Mouse (Mus musculus) adrenal gland, adult 18-20 months (tissue): ENCODE measurements around the gene Tspan14. TPM values are rescaled to one million over a fixed set of nuclear protein-coding genes. Genes with fewer than 3 reads are reported as not detected.

ENCODE experiments used
- DNase-seq, 2 experiments: peaks; one replicate each; pipeline ENCODE4 v3.0.0; 2021 to 2022; ENCODE audit warnings: low spot score in 2 of 2
- total RNA-seq, 2 experiments: library from RNA; stranded (reverse); gene quantifications; 1 replicate in 1 of 2; 2 replicates in 1 of 2; pipeline ENCODE4 v1.2.3; 2021

The Tspan14 gene
- total RNA-seq, 2 experiments from 2014 or later: 33.7 to 35.0 TPM

DNA sequence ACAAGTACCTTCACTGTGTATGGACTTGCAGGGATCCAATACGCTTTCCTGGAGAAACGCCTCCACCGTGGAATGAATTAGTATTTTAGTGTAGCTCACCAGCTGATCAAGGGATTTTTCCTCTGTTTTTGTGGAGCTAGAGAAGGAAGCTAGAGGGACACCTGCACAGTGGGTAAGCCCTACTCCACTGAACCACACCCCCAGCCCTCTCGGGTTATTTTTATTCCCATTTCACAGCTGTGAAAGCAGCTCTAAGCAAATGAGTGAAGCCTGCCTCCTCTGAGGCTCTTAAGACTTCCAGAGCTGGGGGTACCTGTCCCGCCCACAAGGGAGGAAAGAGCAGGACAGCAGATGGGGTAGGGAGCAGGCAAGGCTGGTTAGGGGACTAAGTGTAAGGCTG, 13.2 kb downstream of the Tspan14 start:
- DNase-seq: no peak

DNA sequence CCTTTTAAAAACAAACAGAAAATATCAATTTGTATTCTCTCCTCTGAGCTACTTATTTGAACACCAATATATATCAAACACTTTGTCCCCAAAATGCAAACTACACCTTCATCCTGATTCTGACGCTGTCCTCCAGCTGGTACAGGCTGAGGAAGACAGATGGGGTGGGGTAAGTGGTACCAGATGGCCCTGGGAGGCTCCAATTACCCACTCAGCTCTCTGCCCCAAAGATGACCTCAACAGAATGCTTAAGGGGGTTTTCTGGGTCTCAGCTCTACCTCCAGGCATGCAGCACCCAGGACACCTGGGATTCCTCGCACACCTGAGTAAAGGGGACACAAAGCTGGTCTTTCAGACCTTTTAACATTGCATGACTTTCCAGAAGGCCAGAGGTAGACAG, 13.9 kb downstream of the Tspan14 start:
- no peak for DNase-seq

DNA sequence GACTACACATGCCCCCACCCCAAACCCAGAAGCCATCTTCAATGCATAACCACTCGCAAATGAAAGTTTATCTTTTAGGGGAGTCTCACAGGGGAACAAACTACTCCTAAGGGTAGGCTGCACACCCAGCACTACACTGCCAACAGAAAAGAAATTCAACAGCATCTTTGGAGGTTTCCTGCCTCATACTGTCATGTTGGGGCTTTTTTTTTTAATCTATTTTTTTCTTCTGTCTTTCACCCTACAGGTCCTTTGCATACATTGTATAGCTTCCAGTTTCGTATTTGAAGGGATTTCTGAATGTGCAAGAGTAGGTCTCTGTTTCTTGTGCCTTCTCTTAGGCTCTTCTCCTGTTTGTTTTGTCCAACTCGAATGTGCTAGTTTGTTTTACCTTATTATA, 14.3 kb downstream of the Tspan14 start:
- DNase-seq: no peak

DNA sequence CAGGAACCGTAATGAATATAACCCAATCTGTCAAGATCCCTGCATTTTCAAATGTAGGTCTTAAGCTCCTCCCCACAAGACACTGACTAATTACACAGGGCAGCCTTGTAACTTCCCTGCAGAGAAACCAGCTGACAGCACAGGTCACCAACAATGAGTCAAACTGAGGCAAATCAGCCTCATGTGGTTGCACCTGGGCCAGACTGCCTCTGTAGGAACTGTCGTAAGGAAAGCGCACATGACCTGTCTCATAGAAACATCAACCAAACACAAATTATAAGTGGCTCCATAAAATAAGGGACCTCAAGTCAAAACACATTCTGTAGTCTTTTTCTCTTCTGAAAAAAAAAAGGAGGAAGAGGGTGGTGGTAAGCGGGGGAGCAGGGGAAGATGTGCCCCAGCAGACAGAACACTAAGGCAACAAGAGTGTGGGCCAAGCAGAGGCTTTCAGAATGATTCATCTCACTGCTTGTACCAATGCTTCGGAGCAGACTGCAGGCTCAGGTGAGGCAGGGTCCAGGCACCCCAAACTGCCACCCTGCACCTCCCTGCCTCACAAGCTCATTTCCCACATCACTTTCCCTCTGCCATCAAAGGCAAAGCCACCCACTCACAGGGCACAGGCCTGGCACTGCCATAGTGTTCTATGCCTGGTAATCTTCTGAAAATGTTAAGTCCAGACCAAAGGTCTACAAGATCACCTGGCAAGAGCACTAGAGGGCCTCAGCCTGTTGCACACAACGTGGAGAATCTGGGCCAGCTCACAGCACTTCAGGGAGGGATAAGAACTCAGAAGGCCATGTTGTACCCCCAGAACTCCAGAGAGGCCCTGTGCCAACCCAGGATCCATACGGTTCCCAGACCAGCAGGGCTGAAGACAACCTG, 16.6 kb downstream of the Tspan14 start:
- DNase-seq: no peak

DNA sequence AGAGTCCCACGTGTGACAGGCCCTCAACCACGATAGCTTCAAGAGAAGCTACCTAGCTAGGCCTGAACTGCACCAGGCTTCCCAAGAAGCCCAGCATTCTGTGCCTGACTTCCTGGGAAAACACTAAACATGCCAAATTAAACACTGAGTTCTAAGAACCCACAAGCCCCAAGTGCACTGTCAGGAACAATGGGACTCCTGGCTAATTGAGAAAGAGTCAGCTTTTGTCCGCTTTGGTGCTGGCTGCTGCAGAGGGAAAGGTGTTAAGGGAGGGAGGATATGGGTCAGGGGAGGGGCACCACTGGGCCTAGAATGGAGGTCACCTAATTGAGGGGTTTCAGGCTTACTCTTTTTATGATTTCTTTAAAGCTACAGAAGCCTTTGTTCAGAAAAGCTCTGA, 17.6 kb downstream of the Tspan14 start:
- DNase-seq: no peak

DNA sequence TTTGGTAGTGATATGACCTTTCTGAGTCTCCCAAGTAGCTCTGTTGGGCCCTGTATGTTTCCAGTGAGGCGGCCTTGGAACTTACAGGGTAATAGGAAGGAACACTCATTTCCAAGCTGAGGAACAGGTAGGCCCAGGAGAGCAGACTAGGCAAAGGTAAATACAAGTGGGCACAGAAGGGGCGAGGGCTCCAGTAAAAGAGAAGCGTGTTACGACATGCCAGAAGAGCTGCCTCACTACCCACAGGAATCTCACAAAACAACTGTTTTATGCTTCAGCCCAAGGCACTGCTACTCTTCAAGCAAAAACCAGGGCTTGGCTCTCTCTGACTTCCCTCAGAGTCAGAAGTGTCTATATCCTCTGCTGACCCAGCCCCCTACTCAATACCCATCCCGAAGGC, 18.1 kb downstream of the Tspan14 start:
- DNase-seq: no peak

DNA sequence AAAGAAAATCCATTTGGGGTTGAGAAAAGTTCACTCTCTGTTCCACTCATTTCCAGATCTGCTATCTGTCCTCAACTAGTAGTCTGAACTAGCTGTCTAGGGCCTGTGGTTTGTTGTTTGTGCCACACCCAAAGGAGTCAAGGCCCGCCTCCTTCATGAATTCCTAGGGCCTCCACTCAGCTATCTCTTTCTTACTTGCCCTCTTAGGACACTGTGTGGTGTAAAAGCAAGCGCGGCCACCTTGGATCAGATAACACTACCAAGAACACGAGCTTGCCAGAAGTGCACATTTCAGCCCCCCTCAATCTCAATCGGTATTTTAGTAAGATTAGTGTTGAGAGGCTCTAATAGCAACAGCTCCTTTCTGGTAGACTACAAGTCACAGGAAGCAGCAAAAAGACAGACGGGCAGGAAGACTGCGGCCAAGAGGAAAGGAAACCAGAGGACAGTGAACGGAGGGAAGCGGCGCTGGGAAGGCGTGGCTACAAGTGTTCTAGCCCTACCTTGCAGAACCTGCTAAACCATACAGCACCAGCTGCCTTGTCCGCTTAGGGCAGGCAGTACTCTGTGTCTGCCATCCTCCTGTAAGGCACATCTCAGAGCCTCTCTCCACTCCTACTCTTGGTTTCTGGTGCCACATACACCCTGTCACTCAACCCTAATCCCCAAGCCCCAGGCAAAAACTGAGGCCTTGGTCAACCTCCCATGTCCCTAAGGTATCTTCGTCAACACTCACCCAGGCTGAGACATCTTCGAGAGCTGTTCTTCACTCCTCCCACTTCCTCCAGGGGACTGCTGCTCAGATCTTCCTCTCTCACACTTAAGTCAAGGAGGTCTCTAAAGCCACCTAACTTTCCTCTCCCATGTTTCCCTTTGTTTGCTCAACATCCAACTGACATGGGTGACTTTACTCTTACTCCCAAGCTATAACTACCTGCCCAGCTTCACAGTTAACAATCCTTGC, 18.9 kb downstream of the Tspan14 start:
- no peak for DNase-seq

DNA sequence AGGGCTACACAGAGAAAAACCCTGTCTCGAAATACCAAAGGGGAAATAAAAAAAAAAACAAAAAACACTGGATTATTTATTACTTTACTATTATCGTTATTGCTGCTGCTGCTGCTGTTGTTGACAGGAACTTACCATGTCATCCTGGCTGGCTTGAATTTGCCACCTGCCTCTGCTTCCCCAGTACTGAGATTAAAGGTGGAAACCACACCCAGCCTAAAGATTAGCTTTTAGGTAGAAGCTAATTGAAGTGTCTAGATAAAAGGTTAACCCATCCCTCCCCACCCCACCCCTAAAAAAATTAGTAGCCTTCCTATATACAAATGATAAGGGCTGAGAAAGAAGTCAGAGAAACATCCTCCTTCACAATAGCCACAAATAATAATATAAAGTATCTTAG, 22.8 kb downstream of the Tspan14 start:
- no peak for DNase-seq

DNA sequence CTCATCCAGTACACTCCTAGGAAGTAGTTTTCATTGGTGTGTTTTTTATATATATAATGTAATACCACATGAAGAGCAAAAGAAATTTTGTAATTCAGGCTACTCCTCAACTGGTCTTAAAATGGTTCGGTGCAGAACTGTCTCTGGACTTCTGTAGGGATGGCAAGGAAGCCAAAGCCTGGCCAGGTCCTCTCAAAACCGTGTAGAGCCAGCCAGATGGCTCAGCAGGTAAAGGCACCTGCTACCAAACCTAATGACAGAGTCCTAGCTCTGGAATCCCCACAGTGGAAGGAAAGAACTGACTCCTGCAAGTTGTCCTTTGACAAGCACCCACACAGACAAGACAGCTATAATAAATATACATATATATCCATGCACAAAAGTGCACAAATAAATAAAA, 24.2 kb downstream of the Tspan14 start:
- DNase-seq: no peak

DNA sequence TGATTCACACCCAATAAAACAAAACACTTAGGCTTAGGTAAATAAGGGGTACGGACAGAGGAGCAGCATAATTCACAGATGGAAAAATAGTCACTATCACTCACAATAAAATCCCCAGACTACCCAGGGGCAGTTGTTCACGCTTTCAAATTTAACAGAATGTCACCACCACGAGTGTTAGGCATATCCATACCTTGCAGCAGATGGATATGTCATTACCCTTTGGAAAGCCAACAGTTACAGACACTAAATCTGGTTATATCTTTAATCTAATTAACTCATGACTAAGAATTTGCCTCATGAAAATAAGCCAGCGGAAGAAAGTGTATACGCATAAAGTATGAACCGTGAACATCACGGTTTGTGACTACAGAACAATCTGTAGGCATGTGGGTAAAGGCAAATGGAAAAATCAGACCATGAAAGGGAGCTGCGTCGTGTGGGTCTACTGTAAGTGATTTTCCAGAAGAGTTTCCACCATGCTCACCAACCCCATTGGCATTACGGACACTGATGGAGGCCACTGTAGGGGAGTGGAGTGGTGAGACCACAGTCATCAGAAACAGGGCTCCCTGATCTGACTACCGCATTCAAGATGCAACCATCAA, 28.1 kb downstream of the Tspan14 start:
- no peak for DNase-seq

DNA sequence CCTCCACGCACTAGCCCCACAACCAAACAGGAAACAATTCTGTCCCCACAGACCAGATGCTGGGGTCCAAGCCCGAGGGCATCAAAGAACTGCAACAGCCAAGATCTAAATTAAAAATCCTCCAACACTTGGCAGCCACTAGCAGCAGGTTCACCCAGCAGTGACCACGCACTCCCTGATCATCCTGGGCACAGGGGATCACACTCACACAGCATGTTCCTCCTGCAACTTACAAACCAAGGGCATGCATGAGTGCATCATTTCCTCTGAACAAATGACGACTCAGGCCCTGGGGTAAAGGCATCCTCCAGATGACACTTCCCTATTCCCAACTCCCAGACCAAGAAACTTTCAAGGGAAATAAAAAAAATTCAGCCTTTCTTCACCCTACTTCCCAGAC, 29.6 kb downstream of the Tspan14 start:
- no peak for DNase-seq

DNA sequence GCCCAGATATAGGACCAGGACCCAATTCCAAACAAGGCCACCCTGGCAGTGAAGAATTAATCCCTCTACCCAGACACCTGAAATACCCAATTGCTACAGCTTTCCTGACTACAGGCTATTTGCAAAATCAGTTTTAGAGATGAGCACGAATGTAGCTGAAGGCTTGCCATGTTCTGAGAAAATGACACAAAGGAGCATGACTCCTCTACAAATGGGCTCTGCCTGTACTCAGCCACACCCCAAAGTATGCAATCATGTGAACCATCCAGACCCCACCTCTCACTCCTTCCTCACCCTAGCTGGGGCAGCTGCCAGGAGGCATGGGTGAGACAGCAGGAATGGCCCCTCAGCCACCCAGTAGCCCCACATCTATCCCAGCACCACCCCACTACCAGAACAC, 31.1 kb downstream of the Tspan14 start:
- no peak for DNase-seq

DNA sequence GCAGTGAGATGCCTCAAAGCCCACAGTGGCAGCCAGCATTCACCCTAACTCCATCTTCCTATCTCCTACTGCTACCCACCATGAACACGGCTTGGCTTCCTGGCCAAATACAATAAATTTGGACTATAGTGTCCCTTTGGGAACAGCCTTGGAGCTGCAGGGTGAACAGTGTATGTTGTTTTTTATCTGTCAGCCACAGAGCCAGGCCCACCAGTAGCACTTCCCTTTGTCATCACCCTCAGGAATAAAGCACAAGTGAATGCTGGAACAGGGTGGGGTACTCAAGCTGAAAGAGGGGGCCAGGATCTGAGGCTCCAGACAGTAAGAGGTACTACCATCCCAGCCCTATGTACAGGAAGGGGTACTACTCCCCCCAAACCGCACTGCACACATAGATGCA, 31.6 kb downstream of the Tspan14 start:
- no peak for DNase-seq

DNA sequence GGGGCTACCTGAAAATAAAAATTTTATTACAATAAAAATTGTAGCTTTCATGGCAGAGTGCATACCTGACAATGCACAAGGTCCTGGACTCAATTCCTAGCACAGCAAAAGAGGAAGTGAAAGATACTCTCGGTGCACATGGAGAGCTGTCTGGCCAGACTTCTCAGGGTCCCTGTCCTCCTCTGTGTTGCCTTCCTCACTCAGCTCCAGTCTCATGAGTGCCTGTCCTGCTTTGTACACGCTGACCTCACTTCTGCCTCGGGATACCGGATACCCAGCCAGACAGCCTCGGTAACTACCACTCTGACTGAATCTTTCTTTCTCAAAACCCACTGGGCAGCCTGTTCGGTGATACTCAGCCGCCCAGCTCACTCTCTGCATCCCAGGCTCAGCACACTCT, 33.3 kb downstream of the Tspan14 start:
- DNase-seq: no peak

DNA sequence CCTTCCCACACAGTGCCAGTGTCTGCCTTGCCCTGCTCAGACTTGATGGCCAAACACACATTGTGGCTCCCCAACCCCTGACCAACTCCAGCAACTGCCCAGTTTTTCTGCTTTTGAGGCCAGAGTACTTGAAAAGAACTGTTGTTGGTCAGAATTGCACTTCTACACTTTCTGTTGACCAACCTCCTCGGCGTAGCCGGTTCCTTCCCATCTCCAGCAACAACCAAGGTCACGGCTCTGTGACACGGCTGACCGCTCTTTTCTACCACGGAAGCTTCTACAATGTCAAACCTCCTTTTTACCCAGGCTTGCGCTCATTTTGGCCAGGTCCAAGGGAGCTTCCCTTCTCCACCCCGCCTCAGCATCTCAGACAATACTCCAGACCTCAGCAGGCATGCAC, 34.4 kb downstream of the Tspan14 start:
- DNase-seq: no peak

DNA sequence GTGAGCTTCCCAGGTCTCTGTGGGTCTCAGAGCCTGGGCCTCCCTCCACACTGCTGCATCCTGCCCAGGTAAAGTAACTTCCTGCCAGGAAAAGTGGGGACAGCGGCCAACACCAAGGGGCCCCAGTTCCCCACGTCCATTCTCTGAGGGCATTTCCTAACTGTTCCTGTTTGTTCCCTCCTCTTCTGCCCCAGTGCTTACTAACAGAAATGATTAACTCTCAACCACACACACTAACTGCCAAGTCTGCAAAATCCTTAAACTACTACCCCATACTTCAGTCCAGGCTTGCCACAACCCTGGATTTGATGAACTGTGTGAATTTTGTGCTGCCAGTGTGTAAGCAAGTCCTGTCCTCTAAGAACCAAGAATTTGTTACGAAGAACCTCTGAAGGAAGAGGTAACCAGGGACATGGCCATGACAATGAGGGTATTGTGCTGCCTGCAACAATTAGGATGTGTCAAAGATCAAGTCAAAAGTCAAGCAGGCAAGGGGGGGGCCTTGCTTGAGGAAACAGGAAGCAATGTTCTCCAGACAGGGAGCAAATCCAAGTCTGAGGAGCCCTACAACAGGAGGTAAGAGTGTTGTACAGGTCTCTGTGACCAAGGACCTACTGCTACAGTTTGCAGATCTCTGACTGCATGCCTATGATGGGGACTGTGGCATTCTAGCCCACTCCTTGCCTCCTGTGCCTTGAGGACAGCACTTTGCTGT, 35.3 kb downstream of the Tspan14 start:
- DNase-seq: no peak

DNA sequence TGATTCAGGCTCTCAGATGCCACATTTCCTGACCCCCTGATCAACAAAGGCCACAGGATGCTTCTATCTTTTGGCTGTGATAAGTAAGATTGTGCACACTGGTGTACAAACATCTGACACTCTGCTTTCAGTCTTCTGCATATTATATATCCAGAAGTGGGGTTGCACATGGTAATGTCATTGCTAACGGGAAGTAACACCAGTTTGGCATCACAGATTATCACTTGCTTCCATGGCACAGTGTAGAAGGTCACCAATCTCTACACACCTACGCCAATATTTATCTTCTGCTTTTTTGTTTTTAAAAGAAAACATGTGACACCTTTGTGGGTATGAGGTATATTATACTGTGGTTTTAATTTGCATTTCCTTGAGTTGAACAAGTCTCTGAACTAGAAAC, 36.7 kb downstream of the Tspan14 start:
- no peak for DNase-seq

DNA sequence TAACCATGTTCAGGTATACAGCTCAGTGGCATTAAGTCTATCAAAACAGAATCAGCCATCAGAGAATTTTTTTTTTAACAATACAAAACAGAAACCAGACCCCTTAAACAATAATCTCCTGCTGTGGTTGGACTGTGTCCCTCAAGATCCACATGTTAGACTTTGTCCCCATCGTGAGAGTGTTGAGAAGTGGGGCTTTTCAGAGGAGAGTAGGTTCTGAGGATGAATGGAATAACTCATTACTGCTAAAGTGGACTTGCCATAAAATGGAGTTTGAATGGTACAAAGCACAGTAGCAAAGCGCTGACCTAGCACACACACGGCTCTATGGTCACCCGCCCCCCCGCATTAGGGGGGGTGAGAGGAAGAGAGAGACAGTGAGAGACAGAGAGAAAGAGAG, 37.7 kb downstream of the Tspan14 start:
- no peak for DNase-seq

DNA sequence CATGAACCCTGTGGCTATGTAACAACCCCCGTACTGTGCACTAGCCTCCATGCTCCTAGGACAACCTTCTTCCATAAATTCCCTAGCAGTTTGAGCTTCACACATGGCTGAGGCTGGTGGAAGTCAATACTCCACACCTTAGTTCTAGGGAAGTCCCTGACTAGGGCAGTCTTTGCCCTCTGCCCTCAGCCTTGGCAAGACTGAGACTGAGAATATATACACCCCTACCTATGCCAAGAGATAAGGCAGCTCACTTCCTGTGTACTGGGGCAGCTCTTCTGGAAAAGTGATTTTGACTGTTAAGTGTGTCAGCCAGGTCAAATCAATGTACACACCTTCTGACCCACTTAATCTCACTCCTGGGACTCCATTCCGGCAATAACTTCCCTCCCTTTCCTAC, 39.6 kb downstream of the Tspan14 start:
- DNase-seq: no peak

DNA sequence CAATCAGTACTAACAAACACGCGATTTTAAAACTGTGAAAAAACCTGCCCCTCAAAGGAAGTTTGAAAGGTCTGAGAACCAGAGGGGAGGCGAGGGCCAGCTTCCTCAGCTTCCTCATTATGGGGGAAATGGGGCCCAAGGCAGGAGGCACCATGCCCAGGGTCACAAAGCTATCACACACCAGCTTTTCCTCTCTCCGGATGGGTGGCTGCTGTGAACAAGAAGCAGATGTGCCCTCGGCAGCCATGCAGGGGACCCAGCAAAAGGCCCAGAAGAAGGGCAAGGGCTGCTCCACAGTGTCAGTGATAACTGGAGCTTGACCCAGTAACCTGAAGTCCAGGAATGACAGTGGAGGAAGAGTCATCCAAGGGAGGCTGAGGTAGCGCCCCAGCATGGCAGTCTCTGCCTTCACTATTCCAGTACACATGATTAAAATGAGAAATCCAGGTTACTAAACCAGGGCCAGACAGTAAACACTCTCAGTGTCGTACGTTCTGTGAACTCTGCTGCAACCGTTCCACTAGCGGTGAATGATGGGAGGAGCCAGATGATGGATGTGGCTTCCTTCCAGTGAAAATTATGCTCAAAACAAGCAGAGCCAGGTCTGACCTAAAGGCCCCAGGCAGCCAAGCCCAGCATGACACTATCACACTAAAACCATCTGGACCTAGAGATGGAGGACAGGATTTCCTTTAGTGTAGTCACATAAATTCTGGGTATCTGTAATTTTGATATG, 42.1 kb downstream of the Tspan14 start:
- no peak for DNase-seq
